Mouse (Mus musculus): ENCODE results near the gene Gm26661. TPM values are rescaled to one million over a fixed set of nuclear protein-coding genes. Genes with fewer than 3 reads are reported as not detected.

Gm26661 gene
- total and polyA plus RNA-seq, 3 experiments: not detected

- H3K9ac ChIP-seq (ENCODE audit: insufficient read depth, low read depth): no peak overlapping the region
- no peaks in the 10 kb centered on the region for H3K9me3 ChIP-seq (replicated peaks; ENCODE audit: low read length)
- H3K4me2 ChIP-seq (ENCODE audit: insufficient read depth, low read depth, poor library complexity, severe bottlenecking): no peak overlapping the region
- peaks cover 0 to 69% of the 10 kb centered on the region in 2 experiments for H3K36me3 ChIP-seq (replicated peaks in 1 of 2; ENCODE audit: control insufficient read depth in 1 of 2, insufficient read depth in 1 of 2, low read length in 1 of 2)
- DNase-seq (ENCODE audit: extremely low read depth): no peak
- H3K79me2 ChIP-seq (replicated peaks; ENCODE audit: control insufficient read depth, extremely low read depth, insufficient read depth, poor library complexity, severe bottlenecking): peaks cover 61% of the 10 kb centered on the region
- no peak for TF ChIP-seq JUN (IDR thresholded peaks at IDR 0.05; ENCODE audit: insufficient read depth, low read depth, low read length)
- no peak for TF ChIP-seq MXI1 (IDR thresholded peaks at IDR 0.05; ENCODE audit: low read depth, low read length)
- TF ChIP-seq ZMIZ1 (IDR thresholded peaks at IDR 0.05; ENCODE audit: low read depth, low read length): no peak
- no peak for TF ChIP-seq MAFK (IDR thresholded peaks at IDR 0.05; ENCODE audit: insufficient replicate concordance, low read length)
- no peak for TF ChIP-seq ZNF384 (IDR thresholded peaks at IDR 0.05; ENCODE audit: low read depth, low read length)
- TF ChIP-seq KAT2A (IDR thresholded peaks at IDR 0.05; ENCODE audit: insufficient replicate concordance, low read length): no peak
- H3K4me1 ChIP-seq (ENCODE audit: control insufficient read depth in 1 of 2, insufficient read depth in 2 of 2): peaks cover 13 to 77% of the 10 kb centered on the region in 2 experiments; a peak in 2 of 4 replicates
- no peaks in the 10 kb centered on the region for H3K27me3 ChIP-seq (replicated peaks)
- in situ Hi-C loops (cut with MboI; ENCODE audit: low pct_ligation_motif_present, low pct_unique_long_range_greater_than_20kb, low sequenced_read_pairs): loop anchor here (5.0 to 25.0 kb wide), 2 partner anchors 40 to 490 kb away; partner anchors contain the start of gene Fam107a
- H3K27ac ChIP-seq (ENCODE audit: insufficient read depth, low read depth): no peak overlapping the region
- H3K4me3 ChIP-seq (replicated peaks in 1 of 3; ENCODE audit: low read depth in 2 of 3, low read length in 2 of 3, poor library complexity in 1 of 3): no peak overlapping the region
- dilution Hi-C loops (cut with MboI; ENCODE audit: extremely low pct_ligation_motif_present, extremely low pct_unique_long_range_greater_than_20kb, low sequenced_read_pairs): no loop called here
Observed at GRCm38 (mm10) chr14:7822693-7823092, 31.3 kb downstream of the Gm26661 start.

- in situ Hi-C loops (cut with MboI; ENCODE audit: low pct_ligation_motif_present, low pct_unique_long_range_greater_than_20kb, low sequenced_read_pairs) (loop anchor here (5.0 to 25.0 kb wide), 2 partner anchors 38 to 488 kb away; partner anchors contain the start of gene Fam107a), dilution Hi-C loops (cut with MboI; ENCODE audit: extremely low pct_ligation_motif_present, extremely low pct_unique_long_range_greater_than_20kb, low sequenced_read_pairs) (no loop called here)
- Histone ChIP-seq H3K4me2 (ENCODE audit: insufficient read depth, low read depth, poor library complexity, severe bottlenecking) (no peak overlapping the region), H3K4me1 (ENCODE audit: control insufficient read depth in 1 of 2, insufficient read depth in 2 of 2) (peaks cover 10 to 72% of the 10 kb centered on the region in 2 experiments; a peak in 2 of 4 replicates), H3K79me2 (replicated peaks; ENCODE audit: control insufficient read depth, extremely low read depth, insufficient read depth, poor library complexity, severe bottlenecking) (peaks cover 60% of the 10 kb centered on the region), H3K27me3 (replicated peaks) (no peaks in the 10 kb centered on the region), H3K27ac (ENCODE audit: insufficient read depth, low read depth) (no peak overlapping the region), H3K9me3 (replicated peaks; ENCODE audit: low read length) (peaks cover 1% of the 10 kb centered on the region), H3K9ac (ENCODE audit: insufficient read depth, low read depth) (no peak overlapping the region), H3K36me3 (replicated peaks in 1 of 2; ENCODE audit: control insufficient read depth in 1 of 2, insufficient read depth in 1 of 2, low read length in 1 of 2) (peaks cover 2 to 81% of the 10 kb centered on the region in 2 experiments), H3K4me3 (replicated peaks in 1 of 3; ENCODE audit: low read depth in 2 of 3, low read length in 2 of 3, poor library complexity in 1 of 3) (no peak overlapping the region)
- TF ChIP-seq SMC3 (IDR thresholded peaks at IDR 0.05; ENCODE audit: low read depth, low read length): no peak
- TF ChIP-seq ZC3H11A (IDR thresholded peaks at IDR 0.05; ENCODE audit: low read depth, low read length): no peak
- TF ChIP-seq GABPA (IDR thresholded peaks at IDR 0.05; ENCODE audit: insufficient replicate concordance, low read depth, low read length): no peak
- TF ChIP-seq MAFK (IDR thresholded peaks at IDR 0.05; ENCODE audit: insufficient replicate concordance, low read length): no peak
- no peak for TF ChIP-seq CHD1 (IDR thresholded peaks at IDR 0.05; ENCODE audit: low read depth, low read length)
- TF ChIP-seq EP300 (IDR thresholded peaks at IDR 0.05; ENCODE audit: low read length): no peak
- TF ChIP-seq MAZ (IDR thresholded peaks at IDR 0.05; ENCODE audit: low read depth, low read length): no peak
- DNase-seq (ENCODE audit: extremely low read depth): no peak
Observed at GRCm38 (mm10) chr14:7824651-7825268, 33.4 kb downstream of the Gm26661 start.
